Mouse (Mus musculus) right cerebral cortex, postnatal 4 days (tissue): Measurements from ENCODE around the gene 1810065E05Rik.

Experiments used
- DNase-seq: peaks from one replicate; pipeline ENCODE4 v3.0.0-alpha.2; 2022

The 1810065E05Rik gene

DNA sequence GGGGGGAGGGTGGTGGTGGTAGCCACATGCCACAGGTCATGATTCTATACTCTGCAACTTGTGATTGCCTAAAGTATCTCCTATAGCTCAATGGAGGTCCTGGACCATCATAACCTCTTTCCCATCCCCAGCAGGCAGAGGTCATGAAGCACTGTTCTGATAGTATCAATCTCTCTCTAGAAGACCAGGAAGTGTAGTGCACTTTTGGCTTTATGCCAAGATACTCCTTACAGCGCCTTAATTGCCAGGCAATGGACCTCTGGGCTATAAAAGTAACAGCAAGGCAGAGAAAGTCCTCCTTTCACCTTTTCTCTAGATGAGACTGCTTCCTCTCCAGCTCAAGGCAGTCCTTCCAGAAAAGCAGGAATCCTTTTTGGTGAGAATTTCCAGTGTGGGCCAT lies at the start of gene 1810065E05Rik:
TSS of gene 1810065E05Rik (plus strand) at position 297 of the 400 bp plus-strand sequence.
- no peak for DNase-seq

DNA sequence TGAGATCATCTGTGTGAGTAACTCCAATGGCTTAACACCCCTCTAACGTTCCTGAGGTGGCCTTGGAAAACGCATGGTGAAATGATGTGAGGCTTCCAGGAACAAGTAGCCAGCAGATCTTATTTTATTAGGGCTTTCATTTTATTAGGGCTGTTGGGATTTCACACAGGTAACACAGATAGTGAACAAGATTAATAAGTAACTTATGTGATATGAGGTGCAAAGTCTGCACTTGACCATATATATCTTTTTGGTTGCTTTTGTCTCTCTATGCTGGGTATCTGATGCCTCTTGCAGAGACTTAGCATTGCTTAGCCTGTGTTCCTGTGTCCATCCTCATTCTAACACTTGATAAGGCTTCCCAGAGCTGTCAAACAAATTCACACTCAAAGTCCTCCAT lies 43.6 kb upstream of the 1810065E05Rik start:
- no peak for DNase-seq

DNA sequence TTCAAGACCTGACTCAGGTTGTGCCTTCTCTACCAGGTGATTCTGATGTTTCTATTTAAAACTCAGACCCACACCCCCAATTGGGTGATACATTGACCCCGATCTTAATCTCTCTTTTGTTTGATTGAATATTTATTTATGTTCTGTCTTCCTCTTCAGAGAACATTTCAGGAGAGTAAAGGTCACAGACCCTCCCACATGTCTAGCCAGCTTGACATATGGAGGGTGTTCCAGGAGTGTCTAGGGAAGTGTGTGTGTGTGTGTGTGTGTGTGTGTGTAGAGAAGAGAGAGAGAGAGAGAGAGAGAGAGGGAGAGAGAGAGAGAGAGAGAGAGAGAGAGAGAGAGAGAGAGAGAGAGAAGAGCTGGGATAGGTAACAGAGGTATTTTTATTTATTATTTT lies 43.2 kb upstream of the 1810065E05Rik start:
- no peak for DNase-seq

DNA sequence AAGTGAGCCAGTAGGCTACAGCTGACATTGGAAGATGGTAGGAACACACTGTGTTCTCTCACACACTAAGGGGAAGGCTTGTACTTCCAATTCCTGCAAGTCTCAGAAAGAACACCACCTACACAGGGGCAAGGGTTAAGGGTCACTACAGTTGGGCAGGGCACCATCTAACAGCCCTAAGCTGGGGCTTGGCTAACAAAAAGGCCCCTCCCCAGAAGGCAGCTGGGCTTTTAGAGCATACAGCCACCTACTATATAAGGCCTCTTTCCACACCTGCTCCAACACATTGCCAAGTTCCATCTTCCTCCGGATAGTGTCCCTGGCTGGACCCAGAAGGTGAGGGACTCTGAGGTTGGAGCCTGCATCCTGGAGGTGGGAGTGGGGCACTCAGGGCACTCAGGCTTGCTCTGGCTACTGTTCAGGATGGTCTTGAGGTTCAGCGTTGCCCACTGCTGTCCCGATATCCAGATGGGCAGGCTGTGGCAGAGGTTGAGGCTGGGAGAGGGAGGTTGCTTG lies 42.1 kb upstream of the 1810065E05Rik start, which contains the start of gene Lypd8:
TSS of gene Lypd8 (plus strand) at position 281 of the 516 bp plus-strand sequence.
- DNase-seq: no peak

DNA sequence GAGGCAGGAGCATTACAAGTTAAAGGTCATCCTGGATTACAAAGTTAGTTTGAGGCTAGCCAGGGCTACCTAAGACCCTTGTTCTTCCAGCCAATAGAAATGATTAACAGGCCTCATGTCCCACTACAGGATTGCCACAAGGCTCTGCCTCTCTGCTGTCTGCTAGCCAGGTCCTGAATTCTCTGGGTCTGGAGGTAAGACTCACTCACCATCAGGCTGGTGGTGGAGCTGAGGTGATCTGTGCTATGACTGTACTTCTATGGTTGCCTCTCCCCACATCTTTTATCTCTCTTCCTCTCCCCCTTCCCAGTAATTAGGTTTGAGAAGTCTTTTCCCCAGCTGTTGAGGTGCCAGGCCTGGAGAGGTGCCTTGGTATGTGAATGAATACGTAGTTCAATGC lies 41.4 kb upstream of the 1810065E05Rik start:
- no peak for DNase-seq

DNA sequence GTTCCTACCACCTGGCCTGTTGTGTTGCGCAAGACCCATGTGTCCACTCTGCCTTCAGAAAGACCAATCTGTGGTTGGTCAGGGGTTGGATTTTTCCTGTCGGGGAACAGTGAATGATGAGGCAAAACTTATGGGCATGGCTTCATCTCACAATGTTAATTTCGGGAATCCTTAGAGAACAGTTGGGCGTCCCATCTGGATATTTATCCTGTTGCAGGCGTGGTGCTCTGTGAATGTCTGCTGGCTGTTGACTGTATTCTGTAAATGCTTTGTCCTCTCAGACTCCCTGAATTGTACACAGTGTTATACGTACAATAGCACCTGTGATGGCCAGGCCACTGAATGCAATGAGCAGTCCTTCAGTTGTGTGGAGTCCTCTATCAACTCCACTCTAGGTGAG lies 38.4 kb upstream of the 1810065E05Rik start:
- DNase-seq: no peak

DNA sequence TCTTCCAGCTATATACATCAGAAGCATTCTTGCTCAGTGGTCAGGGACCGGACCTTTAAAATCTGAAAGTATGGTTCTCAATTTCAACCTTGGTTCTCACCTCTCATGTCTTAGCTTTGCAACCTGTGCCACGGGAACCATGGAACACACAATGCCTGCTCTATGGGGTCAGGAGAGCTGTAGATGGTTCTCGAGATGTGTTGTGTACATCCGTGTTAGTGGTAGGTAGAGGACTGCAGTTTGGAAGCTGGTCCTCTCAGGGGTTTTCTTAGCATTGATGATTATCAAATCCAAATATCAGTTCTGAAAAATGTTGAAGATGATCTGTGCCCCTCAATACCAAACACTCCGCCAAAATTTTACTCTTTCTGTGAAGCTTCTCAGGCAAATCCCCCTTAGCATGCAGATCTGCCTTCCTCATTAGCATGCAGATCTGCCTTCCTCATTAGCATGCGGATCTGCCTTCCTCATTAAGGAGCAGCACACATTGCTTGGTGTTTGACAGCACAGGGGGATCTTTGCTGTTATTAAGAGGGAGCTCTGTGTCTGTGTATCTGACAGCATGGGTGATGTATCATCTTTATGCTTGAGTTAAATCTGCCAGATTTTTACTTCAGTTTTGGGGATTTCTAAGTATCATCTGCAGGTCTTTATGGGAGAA lies 20.8 kb upstream of the 1810065E05Rik start:
- no peak for DNase-seq

DNA sequence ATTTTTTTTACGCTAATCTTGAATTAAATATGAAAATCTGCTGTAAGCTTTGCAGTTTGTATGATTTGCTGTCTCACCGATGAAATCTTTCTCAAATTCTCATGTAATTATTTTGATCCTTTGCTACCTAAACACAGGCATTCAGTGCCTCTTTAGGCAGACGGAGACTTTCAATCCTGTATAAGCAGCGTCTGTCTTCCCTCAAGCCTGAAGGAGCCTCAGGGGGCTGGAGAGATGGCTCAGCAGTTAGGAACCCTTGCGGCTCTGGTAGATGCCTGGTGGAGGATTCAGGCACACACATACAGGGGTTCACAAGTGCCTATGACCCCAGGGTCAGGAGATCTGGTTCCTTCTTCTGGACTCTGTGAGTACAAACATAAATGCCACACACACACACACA lies 20.3 kb upstream of the 1810065E05Rik start:
- peak; percentile 22 for DNase-seq

DNA sequence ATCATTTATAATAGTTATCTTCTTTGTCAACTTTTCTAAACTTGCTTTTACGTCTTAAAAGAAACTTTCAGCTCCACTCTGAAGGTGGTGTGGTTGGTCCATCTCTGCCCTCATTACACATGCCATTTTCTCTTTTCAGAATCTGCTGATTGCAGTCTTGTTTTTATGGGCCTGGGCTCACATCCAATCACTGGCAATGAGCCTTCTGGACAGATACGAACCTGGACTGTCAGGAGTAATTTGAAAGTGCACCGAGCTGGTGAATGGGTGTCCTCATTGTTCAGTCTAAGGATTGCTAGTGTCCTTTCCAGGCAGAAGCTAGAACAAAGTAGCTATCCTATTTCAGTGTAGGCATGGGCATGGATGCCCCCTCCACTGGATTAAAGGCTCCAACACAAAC lies 12.8 kb upstream of the 1810065E05Rik start:
- DNase-seq: no peak

DNA sequence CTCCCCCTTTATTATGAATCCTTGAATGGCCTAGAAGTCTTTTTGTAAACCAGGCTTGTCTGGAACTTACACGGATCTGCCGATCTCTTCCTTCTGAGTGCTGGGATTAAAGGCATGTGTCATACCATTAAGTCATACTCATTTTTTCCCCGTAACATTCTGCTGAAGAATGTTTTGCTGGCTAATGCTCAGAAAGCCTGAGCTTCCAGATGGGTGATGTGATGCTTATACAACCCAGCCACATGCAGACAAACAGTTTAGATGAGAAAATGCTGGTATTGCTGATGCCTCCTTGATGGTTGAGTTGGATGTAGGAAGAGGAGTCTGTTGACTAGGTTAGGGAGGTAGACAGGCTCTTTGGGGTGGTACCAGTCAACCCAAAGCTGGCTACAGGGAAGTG lies 2.6 kb upstream of the 1810065E05Rik start:
- no peak for DNase-seq

DNA sequence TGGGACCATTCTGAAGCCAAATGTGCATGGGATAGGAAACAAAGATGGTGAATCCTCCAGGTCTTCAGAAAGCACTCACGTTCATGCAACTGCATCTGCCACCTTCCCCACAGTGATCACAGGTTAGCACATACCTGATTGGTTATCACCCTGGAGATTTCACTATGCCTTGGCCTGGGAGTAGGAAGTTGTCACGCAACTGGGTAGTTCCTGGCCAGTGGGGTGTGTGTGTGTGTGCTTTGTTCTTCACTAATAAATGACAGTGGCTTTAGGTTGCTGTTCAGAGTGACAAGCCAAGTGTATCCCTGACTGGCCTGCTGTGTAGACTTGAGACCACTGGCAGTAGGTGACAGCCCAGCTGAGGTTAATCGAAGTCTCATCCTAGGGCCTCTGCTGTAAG lies 11.3 kb downstream of the 1810065E05Rik start, which contains the start of gene Gm12253:
TSS of gene Gm12253 (plus strand) at position 301 of the 400 bp plus-strand sequence.
- no peak for DNase-seq

DNA sequence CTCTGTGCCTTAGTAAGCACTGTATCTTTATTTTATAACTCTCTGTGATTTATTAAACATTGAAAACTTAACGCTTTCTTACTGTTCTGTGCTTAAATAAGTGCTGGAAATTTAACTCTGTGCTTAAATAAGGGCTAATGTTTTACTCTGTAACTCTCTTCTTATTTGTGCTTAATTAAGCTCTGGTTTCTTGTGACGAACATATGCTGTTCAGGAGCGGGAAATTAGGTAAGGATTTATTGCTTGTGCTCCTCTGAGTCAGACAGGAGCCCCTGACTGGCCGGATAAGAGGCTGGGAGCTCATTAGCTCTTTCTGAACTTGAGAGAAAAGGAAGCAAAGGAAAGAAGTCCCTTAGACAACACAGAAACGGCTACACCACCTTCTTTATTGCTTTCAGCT lies 17.0 kb downstream of the 1810065E05Rik start:
- no peak for DNase-seq

DNA sequence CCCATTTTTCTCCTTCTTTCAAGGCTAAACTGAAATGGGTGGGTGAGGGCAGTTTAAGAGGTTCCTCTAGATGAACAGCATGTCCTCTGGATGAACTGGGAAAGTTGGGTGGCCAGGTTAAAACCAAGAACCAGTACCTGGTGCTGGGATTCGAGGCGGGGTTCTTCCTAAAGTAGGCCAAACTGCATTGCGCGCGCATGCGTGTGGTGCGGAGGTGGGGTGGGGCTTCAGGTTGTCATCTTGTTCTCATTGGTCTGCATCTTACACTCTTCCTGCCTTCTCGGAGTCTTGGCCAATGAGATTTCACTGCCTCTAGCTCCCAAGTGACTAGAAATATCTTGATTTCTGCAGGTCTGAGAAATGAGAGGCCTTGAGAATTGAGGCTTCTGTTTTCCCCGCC lies 31.8 kb downstream of the 1810065E05Rik start, which contains the start of gene Lypd9:
TSS of gene Lypd9 (minus strand) at position 165 of the 400 bp plus-strand sequence.
- no peak for DNase-seq

DNA sequence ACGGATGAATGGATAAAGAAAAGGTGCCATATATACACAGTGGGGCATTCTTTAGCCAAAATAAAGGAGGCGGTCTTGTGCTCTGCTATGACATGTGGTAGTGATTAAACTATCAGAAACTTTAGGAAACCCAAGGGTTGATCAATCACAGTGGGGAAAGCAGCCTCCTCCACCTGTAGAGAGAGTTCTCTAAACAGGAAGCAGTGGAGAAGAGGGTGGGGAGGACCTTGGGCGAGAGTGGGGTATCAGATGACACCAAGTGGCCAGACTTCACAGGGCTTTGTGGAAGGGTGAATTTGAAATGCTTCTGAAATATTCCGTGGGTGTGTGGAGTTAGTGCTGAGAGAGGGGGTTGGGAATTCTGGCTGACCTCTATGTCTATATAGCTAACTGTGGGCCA lies 32.7 kb downstream of the 1810065E05Rik start:
- no peak for DNase-seq

DNA sequence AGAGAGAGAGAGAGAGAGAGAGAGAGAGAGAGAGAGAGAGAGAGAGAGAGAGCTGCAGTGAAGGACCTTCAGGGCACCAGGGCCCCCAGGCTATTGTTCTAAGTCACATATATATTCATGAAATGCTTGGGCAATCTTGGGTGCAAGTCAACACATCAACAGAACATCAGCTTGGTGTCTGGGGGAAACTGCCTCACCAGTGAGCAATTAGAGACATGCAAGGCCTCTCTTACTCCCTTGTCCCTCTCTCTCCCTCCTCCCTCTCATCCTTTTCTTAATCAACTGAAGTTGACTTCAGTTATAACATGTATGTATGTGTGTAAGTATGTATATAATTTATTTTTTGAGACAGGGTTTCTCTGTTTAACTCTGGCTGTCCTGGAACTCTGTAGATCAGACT lies 41.3 kb downstream of the 1810065E05Rik start, which contains the start of gene Olfr30:
TSS of gene Olfr30 (minus strand) at position 101 of the 400 bp plus-strand sequence.
- DNase-seq: no peak
